Mouse (Mus musculus) central nervous system, embryonic 11.5 days (tissue): ENCODE results near the gene Pick1. TPM values are rescaled to one million over a fixed set of nuclear protein-coding genes. Genes with fewer than 3 reads are reported as not detected.

Source experiments
- polyA plus RNA-seq: library from polyadenylated mRNA; depleted of rRNA; stranded (reverse); fragments of >200 nt; gene quantifications from 2 replicates; pipeline ENCODE4 v1.2.3, GENCODE M21; 2012; rRNA removed

The Pick1 gene
- 73.7 and 74.5 TPM in 2 replicates for polyA plus RNA-seq

GRCm38 (mm10) chr15:79229058-79229821 is at the start of gene Pick1, which contains the start of gene Gm49486:
Gene Pick1, plus strand, starts transcription at chr15:79229173.
Gene Gm49486, plus strand, starts transcription at chr15:79229391.

DNA sequence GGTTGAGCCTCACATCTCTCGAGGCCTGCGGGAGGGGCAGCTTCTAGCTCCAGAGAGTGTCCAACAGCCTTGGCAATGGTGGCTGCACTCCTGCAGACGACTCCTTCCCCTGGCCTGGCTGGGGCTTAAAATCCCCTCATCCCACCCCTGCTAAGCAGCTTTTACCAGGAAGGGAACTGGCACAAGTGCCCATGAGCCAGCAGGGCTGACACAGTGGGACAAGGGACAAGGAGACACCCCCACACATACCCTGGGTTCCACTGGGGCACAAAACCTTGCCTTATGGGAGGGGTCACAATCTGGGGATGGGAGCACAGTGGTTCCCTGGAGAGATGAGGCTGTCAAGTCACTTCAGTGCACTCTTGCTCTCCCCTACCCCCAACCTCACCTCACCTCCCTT is 25.7 kb downstream of the Pick1 start, which contains the start of gene Slc16a8:
Gene Slc16a8, minus strand, starts transcription at position 101 of the 400 bp plus-strand sequence.

DNA sequence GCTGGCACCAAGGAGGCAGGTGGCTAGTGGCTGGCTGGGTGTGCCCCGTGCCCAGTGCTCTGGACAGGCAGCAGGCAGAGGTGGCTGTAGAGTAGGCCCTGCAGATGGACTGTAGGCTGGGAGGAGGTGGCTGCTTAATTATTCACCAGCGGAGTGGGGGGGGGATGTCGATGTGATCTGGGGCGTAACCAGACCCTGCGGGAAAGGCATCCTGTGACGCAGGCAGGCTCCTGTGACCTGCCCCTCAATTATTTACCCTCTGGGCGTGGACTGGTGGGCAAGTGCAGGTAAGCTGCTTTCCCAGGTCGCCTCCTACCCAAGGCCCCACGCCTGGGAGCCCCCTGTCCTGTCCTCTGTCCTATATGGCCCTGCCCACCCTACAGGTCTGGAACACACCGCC is 56.4 kb downstream of the Pick1 start, which contains the start of gene Baiap2l2:
Gene Baiap2l2, minus strand, starts transcription at position 139 of the 400 bp plus-strand sequence.

Other genes starting within 250 kb of the Pick1 start
- gene H1f0, start 200.7 kb upstream of the Pick1 start, polyA plus RNA-seq = 366 and 397 TPM in 2 replicates
- gene Galr3, start 187.3 kb upstream of the Pick1 start, polyA plus RNA-seq = 0.18 and 0.24 TPM in 2 replicates
- 39.7 and 53.6 TPM in 2 replicates for gene Ankrd54, start 166.3 kb upstream of the Pick1 start, polyA plus RNA-seq
- 143 and 242 TPM in 2 replicates for gene Eif3l, start 154.0 kb upstream of the Pick1 start, polyA plus RNA-seq
- 18.6 and 19.1 TPM in 2 replicates for gene Micall1, start 120.3 kb upstream of the Pick1 start, polyA plus RNA-seq
- 211 and 410 TPM in 2 replicates for gene Polr2f, start 88.2 kb upstream of the Pick1 start, polyA plus RNA-seq
- gene 1700088E04Rik, start 87.9 kb upstream of the Pick1 start, polyA plus RNA-seq = 7.1 and 8.2 TPM in 2 replicates
- 4.5 and 20.6 TPM in 2 replicates for gene Sox10, start 63.9 kb upstream of the Pick1 start, polyA plus RNA-seq
- 0.86 and 1.3 TPM in 2 replicates for gene Gm49486, start 218 bp downstream of the Pick1 start, polyA plus RNA-seq
- 0.02 and 0.04 TPM in 2 replicates for gene Slc16a8, start 25.6 kb downstream of the Pick1 start, polyA plus RNA-seq
- gene Baiap2l2, start 56.4 kb downstream of the Pick1 start, polyA plus RNA-seq = 1.3 and 2.3 TPM in 2 replicates
- 40.8 and 58.6 TPM in 2 replicates for gene Pla2g6, start 99.2 kb downstream of the Pick1 start, polyA plus RNA-seq
- 2.8 and 3.6 TPM in 2 replicates for gene Maff, start 117.4 kb downstream of the Pick1 start, polyA plus RNA-seq
- 22.4 and 53.3 TPM in 2 replicates for gene Tmem184b, start 174.4 kb downstream of the Pick1 start, polyA plus RNA-seq
- 274 and 275 TPM in 2 replicates for gene Csnk1e, start 226.4 kb downstream of the Pick1 start, polyA plus RNA-seq